Mouse (Mus musculus) embryonic fibroblast, embryonic 13.5 days (primary cell): ENCODE measurements around the gene Yrdc. TPM values are rescaled to one million over a fixed set of nuclear protein-coding genes. Genes with fewer than 3 reads are reported as not detected.
A peak's percentile ranks its signal among the peaks of the same experiment; 100 is the strongest.

Experiments
- H3K27ac ChIP-seq: 2 replicates; pipeline ENCODE4 v1.5.1; 2012; ENCODE audit warnings: low read length, control low read depth, inconsistent platforms; ENCODE audit not compliant: insufficient read depth
- H3K4me1 ChIP-seq: 2 replicates; pipeline ENCODE4 v1.6.1; 2011; ENCODE audit warnings: low read length; ENCODE audit not compliant: control insufficient read depth, insufficient read depth
- H3K4me3 ChIP-seq: 2 replicates; pipeline ENCODE4 v1.5.1; 2011; ENCODE audit warnings: mild to moderate bottlenecking, control low read depth, low read length; ENCODE audit not compliant: insufficient read depth
- CTCF ChIP-seq: IDR thresholded peaks from 2 replicates; pipeline ENCODE4 v1.5.1; 2011; ENCODE audit warnings: mild to moderate bottlenecking, control low read depth, low read length, moderate library complexity, borderline replicate concordance; ENCODE audit not compliant: insufficient read depth
- POLR2A ChIP-seq: IDR thresholded peaks from 2 replicates; pipeline ENCODE4 v1.6.1; 2011; ENCODE audit warnings: low read depth, mild to moderate bottlenecking, control low read depth, low read length, moderate library complexity
- polyA plus RNA-seq: library from polyadenylated mRNA; stranded (reverse); fragments of >200 nt; gene quantifications from 2 replicates; pipeline ENCODE4 v1.2.4, GENCODE M21; 2011; ENCODE audit warnings: low read depth; ENCODE audit not compliant: missing spikeins, insufficient read length

Yrdc gene
- 26.2 and 32.8 TPM in 2 replicates for polyA plus RNA-seq

GRCm38 (mm10) chr4:124850261-124850913 is at the start of gene Yrdc:
Gene Yrdc (plus strand): TSS chr4:124850679.
- Histone ChIP-seq H3K27ac (peak within 1 kb of the TSS; percentile 81), H3K4me1 (peaks cover 6% of the 10 kb centered on the region), H3K4me3 (peak within 1 kb of the TSS; percentile 79)
- TF ChIP-seq POLR2A = peak; percentile 66
- TF ChIP-seq CTCF = no peak

DNA sequence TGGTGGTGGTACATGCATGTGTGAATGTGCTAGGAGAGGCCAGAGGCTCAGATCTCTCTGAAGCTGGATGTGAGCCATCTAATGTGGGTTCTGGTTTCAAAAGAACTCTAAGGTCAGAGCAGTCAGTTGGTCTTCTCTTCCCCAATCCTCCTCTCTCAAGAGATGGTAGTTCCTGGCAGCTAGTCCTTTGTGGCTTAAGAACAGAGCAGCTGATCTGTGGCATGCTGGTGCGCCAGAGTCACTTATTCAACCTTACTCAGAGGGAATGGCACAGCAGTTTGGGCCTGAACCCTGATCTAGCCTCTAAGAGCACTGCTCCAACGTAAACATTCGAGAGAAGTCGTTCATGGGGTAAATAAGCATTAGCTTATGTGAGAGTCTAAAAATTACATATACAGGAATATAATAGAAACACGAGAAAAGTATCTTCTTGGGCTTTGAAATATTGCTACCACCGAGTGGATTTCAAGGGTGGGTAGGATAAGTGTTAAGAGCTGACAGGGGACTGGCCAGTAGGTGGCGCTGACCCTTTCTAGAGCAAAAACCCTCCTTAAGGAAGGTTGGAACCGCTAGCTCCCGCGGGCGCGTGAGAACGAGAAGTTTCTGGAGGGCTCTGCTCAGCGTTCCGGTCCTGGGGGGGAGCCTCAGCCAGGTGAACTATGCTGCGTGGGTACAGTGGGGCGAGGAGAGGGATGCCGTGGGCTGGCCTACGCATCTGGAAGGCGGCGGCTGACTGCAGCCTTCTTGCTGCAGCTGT is 48.7 kb upstream of the Yrdc start, which contains the start of gene Mtf1:
Mtf1 (plus strand) TSS at position 553 of the 757 bp plus-strand sequence.
- Histone ChIP-seq H3K27ac (peak within 1 kb of the TSS; percentile 95), H3K4me1 (peaks cover 5% of the 10 kb centered on the region; the same call in 1 of the 2 replicates), H3K4me3 (peak within 1 kb of the TSS; percentile 93)
- TF ChIP-seq CTCF (peak; percentile 54; the same call in 1 of the 2 replicates), POLR2A (no peak)

- Histone ChIP-seq H3K4me3 (peak overlapping the region; percentile 93), H3K4me1 (peaks cover 5% of the 10 kb centered on the region; the same call in 1 of the 2 replicates), H3K27ac (peak overlapping the region; percentile 95)
- no peak for TF ChIP-seq CTCF
- peak; percentile 96 for TF ChIP-seq POLR2A
Observed at GRCm38 (mm10) chr4:124802309-124803260, 47.9 kb upstream of the Yrdc start.

DNA sequence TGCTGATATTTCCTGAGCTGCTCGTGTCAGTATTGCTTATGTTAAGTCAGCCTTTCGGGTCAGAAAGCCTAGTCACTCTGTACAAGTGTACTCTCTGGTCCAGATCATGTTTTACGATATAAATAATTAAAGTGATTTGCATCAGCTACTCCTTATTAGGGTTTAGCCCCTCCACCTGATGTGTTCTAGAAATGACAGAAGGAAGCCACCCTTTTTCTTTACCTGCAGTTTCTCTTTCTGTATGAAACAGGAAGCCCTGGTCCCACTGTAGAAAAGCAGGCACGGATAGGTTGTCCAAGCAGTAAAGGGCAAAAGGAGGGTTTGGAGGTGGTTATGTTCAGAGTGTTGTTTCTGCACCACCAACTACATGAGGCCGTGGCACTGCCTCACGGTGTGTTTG is 47.1 kb upstream of the Yrdc start:
- no peak overlapping the region for H3K27ac ChIP-seq
- TF ChIP-seq POLR2A (no peak), CTCF (no peak)
- H3K4me1 ChIP-seq = peaks cover 5% of the 10 kb centered on the region; the same call in 1 of the 2 replicates
- peak overlapping the region; percentile 93 for H3K4me3 ChIP-seq

DNA sequence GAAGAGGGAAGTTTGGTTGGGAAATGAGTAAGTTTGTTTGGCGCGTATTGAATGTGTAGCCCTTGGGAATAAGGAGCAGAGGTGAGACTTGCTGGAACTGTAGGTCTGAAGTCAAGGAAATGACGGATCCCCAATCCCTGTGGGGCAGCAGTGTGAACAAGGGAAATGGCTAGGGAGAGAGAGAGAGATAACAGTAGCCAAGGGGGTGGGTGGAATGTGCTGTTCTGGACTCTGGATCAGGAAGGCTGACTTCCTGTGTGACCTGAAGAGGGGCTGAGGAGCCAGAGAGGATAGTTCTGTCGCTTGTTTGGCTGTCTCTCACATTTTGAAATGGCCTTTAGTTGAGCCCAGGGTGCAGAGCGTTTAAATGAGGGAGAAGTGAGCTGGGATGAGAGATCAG is 42.0 kb upstream of the Yrdc start:
- H3K4me1 ChIP-seq = peaks cover 2% of the 10 kb centered on the region; the same call in 1 of the 2 replicates

GRCm38 (mm10) chr4:124809136-124809883 is 41.2 kb upstream of the Yrdc start:
- Histone ChIP-seq H3K4me3 (no peak overlapping the region), H3K4me1 (no peaks in the 10 kb centered on the region), H3K27ac (no peak overlapping the region)
- TF ChIP-seq POLR2A = no peak
- no peak for TF ChIP-seq CTCF

More for the DNA sequence above, 42.0 kb upstream of the Yrdc start:
- no peak overlapping the region for H3K27ac ChIP-seq
- H3K4me3 ChIP-seq = no peak overlapping the region
- TF ChIP-seq CTCF = no peak
- no peak for TF ChIP-seq POLR2A

- H3K4me1 ChIP-seq = no peaks in the 10 kb centered on the region
- H3K27ac ChIP-seq = no peak overlapping the region
- TF ChIP-seq CTCF = no peak
- H3K4me3 ChIP-seq = no peak overlapping the region
Observed at GRCm38 (mm10) chr4:124810056-124810455, 40.4 kb upstream of the Yrdc start.

GRCm38 (mm10) chr4:124811347-124811975 is 39.0 kb upstream of the Yrdc start:
- Histone ChIP-seq H3K27ac (no peak overlapping the region), H3K4me3 (no peak overlapping the region), H3K4me1 (no peaks in the 10 kb centered on the region)
- TF ChIP-seq POLR2A (no peak), CTCF (no peak)
